Mouse (Mus musculus) Patski (cell line): ENCODE measurements around the gene Usp2. TPM values are rescaled to one million over a fixed set of nuclear protein-coding genes. Genes with fewer than 3 reads are reported as not detected.

ENCODE experiments used
- ATAC-seq: fragments of 100-300 bp; one replicate; pipeline ENCODE4 v1.8.0; 2021
- CTCF ChIA-PET: fragments of 350-600 bp; sonication (Branson Sonifier 250); formaldehyde crosslinking; loops from one replicate; lab custom pipeline; 2022; ENCODE audit warnings: inconsistent platforms; lab: Charles Lee
- POLR2A ChIA-PET: fragments of 350-600 bp; sonication (Branson Sonifier 250); formaldehyde crosslinking; loops from one replicate; lab custom pipeline; 2022; ENCODE audit warnings: antibody characterized with exemption, inconsistent platforms; lab: Charles Lee
- DNase-seq: peaks from one replicate; pipeline ENCODE4 v3.0.0-alpha.2; 2011; ENCODE audit warnings: low read depth, low spot score
- H3K27me3 ChIP-seq: fragments of 371-371 bp; one replicate; pipeline ENCODE4 v1.5.1; 2021
- CTCF ChIP-seq: fragments of 100-300 bp; IDR thresholded peaks from one replicate; pipeline ENCODE4 v1.5.1; 2021
- in situ Hi-C: fragments of 300-500 bp; cut with MboI; formaldehyde crosslinking; loops from 3 replicates; pipeline ENCODE4 v1.11.1; 2018; ENCODE audit warnings: low pct_unique_long_range_greater_than_20kb, mixed read lengths
- polyA plus RNA-seq: library from polyadenylated mRNA; unstranded; gene quantifications from one replicate; pipeline ENCODE4 v1.2.3, GENCODE M21; 2021

The Usp2 gene
- polyA plus RNA-seq, 1 experiment from 2014 or later: 1.7 TPM

GRCm38 (mm10) chr9:44074395-44075275, 7.8 kb downstream of the Usp2 start:
- TF ChIP-seq CTCF: no peak
- DNase-seq (no peak), ATAC-seq (no peak)
- ChIA-PET CTCF (interaction anchor here (1.1 to 5.2 kb wide), 3 partner anchors 20 to 196 kb away, joined by 3 to 24 read pairs (median 5); no protein-coding TSS in a partner anchor), POLR2A (no interaction called here)
- no peaks in the 10 kb centered on the region for H3K27me3 ChIP-seq
- in situ Hi-C loops: no loop called here

DNA sequence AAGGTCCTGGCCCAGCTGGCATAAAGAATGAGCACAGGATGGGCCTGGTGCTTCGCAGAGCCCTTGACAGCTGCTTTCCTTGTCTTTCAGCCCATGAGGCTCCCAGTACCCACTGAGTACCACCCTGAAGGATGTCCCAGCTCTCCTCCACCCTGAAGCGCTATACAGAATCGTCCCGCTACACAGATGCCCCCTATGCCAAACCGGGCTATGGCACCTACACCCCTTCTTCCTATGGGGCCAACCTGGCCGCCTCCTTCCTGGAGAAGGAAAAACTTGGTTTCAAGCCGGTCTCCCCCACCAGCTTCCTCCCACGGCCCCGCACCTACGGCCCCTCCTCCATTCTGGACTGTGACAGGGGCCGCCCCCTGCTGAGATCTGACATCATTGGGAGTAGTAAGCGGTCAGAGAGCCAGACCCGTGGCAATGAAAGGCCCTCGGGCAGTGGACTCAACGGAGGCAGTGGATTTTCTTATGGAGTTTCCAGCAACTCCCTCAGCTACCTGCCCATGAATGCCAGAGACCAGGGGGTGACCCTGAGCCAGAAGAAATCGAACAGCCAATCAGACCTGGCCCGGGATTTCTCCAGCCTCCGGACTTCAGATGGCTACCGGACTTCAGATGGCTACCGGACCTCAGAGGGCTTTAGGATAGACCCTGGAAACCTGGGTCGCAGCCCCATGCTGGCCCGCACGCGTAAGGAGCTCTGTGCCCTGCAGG, 8.6 kb downstream of the Usp2 start:
- H3K27me3 ChIP-seq: no peaks in the 10 kb centered on the region
- no peak for DNase-seq
- TF ChIP-seq CTCF: no peak
- no peak for ATAC-seq
- ChIA-PET POLR2A (no interaction called here), CTCF (interaction anchor here (1.1 to 5.2 kb wide), 4 partner anchors 8 to 195 kb away, joined by 3 to 24 read pairs (median 7); partner anchors contain the start of gene Usp2)
- in situ Hi-C loops: no loop called here

GRCm38 (mm10) chr9:44075996-44076763, 9.4 kb downstream of the Usp2 start:
- no peak for TF ChIP-seq CTCF
- H3K27me3 ChIP-seq: no peaks in the 10 kb centered on the region
- DNase-seq (no peak), ATAC-seq (no peak)
- ChIA-PET CTCF (interaction anchor here (2.1 to 5.2 kb wide), 2 partner anchors 9 to 19 kb away, joined by 9 to 24 read pairs; partner anchors contain the start of gene Usp2), POLR2A (interaction anchor here (0.6 kb wide), 1 partner anchor 231 kb away, joined by 3 read pairs; no protein-coding TSS in a partner anchor)
- in situ Hi-C loops: no loop called here

DNA sequence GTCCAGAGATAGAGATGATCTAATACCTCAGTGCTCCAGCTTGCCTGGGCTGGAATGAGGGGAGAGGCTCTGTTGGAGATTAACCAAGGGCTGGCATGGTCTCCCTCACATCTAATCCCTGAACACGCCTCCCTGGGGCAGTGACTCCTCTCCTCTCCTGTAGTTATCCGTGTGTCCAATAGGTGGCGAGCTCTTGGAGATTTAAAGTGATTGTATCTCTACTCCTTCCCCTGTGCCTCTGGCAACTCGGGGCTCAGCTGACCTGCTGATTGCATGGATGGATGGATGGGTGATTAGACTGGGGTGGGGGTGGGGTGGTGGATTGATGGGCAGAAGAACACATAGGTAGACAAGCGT, 9.9 kb downstream of the Usp2 start:
- in situ Hi-C loops: no loop called here
- CTCF ChIA-PET: interaction anchor here (0.9 to 5.2 kb wide), 5 partner anchors 10 to 37 kb away, joined by 3 to 24 read pairs (median 6); partner anchors contain the start of genes Gm49380, Rnf26 and Usp2
- POLR2A ChIA-PET: interaction anchor here (0.6 to 1.0 kb wide), 2 partner anchors 11 to 230 kb away, joined by 3 read pairs; no protein-coding TSS in a partner anchor
- no peak for TF ChIP-seq CTCF
- ATAC-seq (peak; percentile 58), DNase-seq (peak; percentile 82)
- H3K27me3 ChIP-seq: no peaks in the 10 kb centered on the region

GRCm38 (mm10) chr9:44077266-44077910, 10.6 kb downstream of the Usp2 start:
- ATAC-seq (no peak), DNase-seq (no peak)
- H3K27me3 ChIP-seq: no peaks in the 10 kb centered on the region
- TF ChIP-seq CTCF: no peak
- ChIA-PET POLR2A (interaction anchor here (1.0 kb wide), 1 partner anchor 11 kb away, joined by 3 read pairs; no protein-coding TSS in a partner anchor), CTCF (interaction anchor here (0.9 to 5.2 kb wide), 5 partner anchors 9 to 36 kb away, joined by 3 to 24 read pairs (median 6); partner anchors contain the start of genes Gm49380, Rnf26 and Usp2)
- in situ Hi-C loops: no loop called here

DNA sequence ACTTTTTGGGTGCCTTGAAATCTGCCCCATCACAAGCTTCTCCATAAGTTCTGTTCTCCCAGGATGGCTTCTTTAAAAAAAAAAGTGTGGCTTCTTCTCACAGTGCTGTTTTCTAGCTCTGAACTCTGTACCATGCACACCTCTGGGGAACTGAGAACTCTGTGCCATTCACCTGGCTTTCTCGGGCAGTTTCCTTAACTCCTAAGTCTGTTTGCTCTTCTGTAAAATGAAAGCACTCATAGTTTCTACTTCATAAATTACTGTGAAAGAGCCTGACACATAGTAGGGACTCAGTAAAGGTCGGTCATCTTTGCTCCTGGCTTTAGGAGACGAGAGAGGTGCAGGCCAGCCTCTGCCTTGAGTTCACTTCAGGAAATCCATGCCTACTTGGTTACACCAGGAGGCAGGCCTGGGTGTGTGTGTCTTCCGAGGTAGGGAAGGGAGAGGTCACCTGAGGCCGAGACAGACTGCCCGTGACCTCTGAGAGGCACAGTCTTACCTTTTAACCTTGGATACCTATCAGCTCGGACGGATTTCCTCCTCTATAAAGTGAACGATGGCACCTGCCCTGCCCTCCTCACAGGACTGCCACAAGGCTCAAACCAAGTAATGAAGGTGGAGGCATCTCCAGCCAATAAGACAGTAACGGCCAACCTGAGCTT, 11.4 kb downstream of the Usp2 start:
- DNase-seq (no peak), ATAC-seq (no peak)
- TF ChIP-seq CTCF: no peak
- in situ Hi-C loops: no loop called here
- POLR2A ChIA-PET: interaction anchor here (1.1 kb wide), 1 partner anchor 28 kb away, joined by 3 read pairs; the partner anchor contains the start of gene C1qtnf5
- CTCF ChIA-PET: interaction anchor here (1.1 to 5.2 kb wide), 4 partner anchors 8 to 84 kb away, joined by 3 to 24 read pairs (median 4); no protein-coding TSS in a partner anchor
- no peaks in the 10 kb centered on the region for H3K27me3 ChIP-seq

DNA sequence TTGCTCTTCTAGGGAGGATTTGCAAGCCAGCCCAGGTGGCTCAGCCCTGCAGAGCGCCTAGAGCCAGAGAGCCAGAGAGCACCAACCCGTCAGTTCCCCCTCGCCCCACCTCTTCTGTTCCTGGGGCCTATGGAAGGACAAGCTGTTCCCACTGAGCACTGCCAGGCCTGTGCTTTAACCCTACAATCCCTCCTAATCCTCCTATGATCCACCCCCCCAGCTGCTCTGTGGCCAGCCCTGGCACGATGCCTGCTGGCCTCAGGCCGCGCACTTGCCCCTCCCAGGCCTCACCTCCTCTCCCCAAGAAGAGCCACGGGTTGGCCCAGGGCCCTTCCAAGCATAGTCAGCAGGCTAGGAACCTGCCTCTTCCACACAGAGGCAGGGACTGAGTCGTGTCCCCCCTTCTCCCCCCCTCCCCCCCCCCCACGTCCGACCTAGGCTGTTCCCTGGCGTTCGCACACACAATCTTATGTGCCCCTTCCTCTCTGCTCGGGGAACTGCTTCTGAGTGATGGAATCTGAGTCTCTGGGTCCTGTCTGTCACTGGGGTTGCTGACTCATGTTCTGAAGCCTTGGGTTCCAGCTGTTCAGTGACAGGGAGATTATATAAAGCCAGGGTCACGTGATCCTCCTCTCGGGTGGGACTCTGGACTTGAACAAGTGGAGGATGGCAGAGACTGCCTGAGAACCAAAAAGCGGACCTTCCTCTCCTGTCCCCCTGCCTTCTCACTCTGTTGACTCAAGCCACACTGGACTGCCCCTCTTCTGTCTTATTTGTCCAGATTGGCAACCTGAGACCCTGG, 12.3 kb downstream of the Usp2 start:
- ChIA-PET CTCF (interaction anchor here (1.1 to 5.2 kb wide), 2 partner anchors 16 to 85 kb away, joined by 3 to 24 read pairs; no protein-coding TSS in a partner anchor), POLR2A (interaction anchor here (1.1 kb wide), 1 partner anchor 28 kb away, joined by 3 read pairs; the partner anchor contains the start of gene C1qtnf5)
- no peaks in the 10 kb centered on the region for H3K27me3 ChIP-seq
- peak; percentile 87 for DNase-seq
- in situ Hi-C loops: no loop called here
- no peak for TF ChIP-seq CTCF
- ATAC-seq: peak; percentile 70
